Mouse (Mus musculus) MN1 (cell line): Measurements from ENCODE around the gene Grin1.

Experiments used
- DNase-seq: peaks from one replicate; pipeline ENCODE4 v3.0.0-alpha.2; 2016; ENCODE audit warnings: low spot score

Gene Grin1

GRCm38 (mm10) chr2:25318971-25319773, at the start of gene Grin1:
Grin1 (minus strand) TSS chr2:25319187.
- peak; percentile 79 for DNase-seq

DNA sequence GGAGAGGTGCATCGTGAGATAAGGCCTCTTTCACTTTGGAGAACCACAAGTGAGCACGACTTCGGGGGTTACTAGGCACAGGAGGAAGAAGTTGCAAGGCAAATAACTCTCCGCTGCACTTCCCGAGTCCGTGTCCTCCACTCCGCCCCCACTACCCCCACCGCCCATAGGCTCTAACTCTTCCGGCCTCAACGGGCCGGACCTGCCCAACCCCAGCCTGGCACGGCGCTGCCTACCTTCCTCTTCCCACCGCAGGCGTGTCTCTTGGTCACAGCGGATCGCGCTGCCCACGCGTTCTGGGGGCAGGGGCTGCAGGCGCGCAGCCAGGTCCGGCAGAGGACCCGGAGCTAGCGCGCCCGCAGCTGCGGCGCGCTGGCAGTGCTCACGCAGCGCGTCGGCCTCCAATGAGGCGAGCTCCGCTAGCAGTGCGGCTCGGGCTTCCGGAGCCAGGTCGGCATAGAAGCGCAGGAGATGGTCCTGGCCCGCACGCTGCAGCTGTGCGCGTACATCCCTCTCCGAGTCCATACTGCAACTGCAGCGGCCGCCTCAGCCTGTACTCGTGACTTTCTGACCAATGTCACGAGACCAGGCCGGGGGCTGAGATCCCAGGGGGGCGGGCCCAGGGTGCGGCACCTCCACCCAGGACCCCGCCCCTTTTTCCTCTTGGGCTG, 46.2 kb upstream of the Grin1 start, which contains the start of gene Uap1l1:
Uap1l1 (minus strand) TSS at position 592 of the 671 bp plus-strand sequence.
- DNase-seq: peak; percentile 82

GRCm38 (mm10) chr2:25364761-25365090, 45.7 kb upstream of the Grin1 start:
- no peak for DNase-seq

GRCm38 (mm10) chr2:25364313-25364712, 45.3 kb upstream of the Grin1 start:
- no peak for DNase-seq

GRCm38 (mm10) chr2:25363478-25364178, 44.6 kb upstream of the Grin1 start:
- peak; percentile 36 for DNase-seq

- no peak for DNase-seq
Measured at GRCm38 (mm10) chr2:25359848-25360247, 40.9 kb upstream of the Grin1 start.

DNA sequence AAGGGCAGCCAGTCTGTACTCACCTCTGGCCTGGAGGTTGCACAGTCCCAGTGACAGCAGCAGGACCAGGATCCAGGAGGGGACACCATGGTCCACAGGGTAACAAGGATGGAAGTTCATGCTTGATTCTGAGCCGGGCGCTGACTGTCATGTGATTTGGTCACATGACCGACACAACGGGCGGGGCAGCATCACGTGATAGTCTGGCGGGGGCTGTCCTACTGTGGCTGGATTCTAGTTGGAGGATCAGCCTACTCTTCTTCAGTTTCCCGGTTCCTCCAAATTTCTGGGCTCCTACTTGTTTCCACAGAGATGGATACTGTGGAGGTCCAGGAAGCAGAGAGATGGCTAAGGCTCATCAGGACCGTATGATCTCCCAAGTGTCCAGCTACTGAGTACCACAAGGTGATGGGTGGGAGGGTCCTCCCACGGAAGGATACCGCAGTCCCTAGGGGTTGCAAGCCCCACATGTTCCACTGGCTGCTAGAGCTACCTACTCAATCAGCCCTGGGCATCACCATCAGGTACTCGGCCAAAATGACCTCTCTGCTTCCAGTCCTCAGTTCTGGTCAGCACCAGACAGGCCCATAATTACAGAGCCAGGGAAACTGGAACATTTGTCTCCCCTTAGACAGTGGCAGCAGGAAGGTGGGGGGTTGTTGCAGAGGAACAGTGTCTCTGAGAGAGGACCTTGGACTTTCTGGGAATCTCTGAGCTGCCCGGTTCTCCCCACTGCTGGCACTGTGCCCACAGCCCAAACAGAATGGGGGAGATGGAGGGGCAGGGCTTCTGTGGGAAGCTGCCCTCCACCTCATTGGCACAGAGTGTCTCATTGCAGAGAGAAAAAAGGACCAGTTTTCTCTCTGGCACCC, 37.5 kb upstream of the Grin1 start, which contains the start of gene Dpp7:
Dpp7 (minus strand) TSS at position 152 of the 872 bp plus-strand sequence.
- peak; percentile 88 for DNase-seq

DNA sequence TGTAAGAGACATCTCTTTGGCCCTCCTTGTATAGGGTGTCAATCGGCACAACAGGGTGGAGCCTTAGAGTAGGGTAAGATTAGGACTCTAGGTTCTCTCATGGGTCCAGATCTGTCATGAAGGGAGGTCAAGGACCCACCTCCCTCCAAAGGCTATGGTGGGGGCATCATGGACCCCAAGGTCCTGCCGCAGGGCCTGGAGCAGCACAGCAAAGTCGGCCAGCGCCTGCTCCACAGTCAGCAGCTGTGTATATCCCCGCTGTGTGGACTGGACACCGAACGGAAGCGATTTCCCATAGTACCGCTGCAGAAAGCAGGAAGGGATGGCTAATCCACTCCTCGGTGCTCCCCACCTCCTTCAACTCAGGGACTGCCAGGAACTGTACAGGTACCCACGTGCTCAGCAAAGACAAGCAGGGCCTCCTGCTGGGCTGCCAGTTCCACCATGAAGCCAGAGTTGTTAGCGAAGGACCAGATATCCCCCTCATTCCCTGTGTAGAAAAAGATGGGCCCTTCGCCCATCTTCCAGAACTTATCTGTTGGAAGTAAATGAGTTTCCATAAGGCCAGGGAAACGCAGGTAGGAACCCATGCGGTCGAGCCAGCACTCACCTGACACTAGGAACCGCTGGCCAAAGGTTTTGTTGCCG, 36.6 kb upstream of the Grin1 start:
- no peak for DNase-seq

DNA sequence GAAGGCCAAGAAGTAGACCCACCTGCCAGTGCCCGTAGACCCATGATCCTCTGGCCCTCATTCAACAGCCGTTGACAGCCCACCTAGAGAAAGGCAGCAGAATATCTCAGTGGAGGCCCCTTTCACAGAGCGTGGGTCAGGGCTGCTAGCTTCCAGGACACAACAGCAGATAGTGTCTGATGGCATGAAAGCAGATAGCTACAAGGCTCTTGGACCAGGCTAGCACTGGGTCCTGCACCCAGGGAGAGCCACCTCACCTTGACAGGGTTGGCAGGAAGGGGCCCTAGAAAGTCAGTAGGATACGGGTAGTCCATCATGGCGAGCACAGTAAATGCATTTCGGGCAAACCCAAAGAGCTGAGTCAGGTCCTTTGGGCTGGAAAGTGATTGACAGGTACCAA, 35.2 kb upstream of the Grin1 start:
- no peak for DNase-seq

DNA sequence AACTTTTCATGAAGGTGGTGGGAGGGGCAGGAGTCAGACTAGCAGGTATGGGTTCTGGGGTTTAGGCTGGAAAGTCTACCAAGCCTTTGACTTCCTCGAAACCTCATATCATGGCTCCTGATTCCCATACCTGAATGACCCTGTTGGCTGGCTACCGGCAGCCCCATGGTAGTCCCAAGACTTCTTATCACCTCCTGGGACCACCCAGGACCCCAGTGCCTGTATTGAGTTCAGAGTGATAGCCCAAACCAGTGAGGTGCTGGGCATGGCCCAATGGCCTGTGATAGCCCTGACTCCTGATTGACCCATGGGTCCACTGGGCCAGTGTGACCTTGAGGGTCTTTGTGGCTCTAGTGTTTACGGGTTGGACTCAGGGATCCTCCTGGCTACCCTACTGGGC, 31.7 kb upstream of the Grin1 start:
- no peak for DNase-seq

GRCm38 (mm10) chr2:25349499-25349898, 30.5 kb upstream of the Grin1 start:
- DNase-seq: no peak

DNA sequence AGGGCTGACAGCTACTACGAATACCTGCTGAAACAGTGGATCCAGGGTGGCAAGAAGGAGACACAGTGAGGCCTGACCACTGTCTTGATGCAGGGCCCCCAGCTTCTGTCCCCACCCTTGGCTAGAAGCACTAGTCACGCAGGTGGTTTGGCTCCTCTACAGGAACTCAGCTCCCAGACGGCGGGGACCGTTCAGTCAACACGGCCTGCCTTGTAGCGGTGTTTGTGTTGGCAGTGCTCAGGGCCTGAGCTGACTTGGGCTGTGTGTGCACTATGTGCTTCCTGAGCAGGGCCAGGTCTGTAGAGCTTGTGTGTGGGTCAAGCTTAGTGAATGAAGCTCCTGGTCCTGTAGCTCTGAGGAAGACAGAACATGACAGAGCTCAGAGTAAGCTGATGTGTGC, 29.2 kb upstream of the Grin1 start:
- DNase-seq: no peak

- DNase-seq: no peak
Measured at GRCm38 (mm10) chr2:25338303-25338702, 19.3 kb upstream of the Grin1 start.

- no peak for DNase-seq
Measured at GRCm38 (mm10) chr2:25333569-25333968, 14.6 kb upstream of the Grin1 start.

DNA sequence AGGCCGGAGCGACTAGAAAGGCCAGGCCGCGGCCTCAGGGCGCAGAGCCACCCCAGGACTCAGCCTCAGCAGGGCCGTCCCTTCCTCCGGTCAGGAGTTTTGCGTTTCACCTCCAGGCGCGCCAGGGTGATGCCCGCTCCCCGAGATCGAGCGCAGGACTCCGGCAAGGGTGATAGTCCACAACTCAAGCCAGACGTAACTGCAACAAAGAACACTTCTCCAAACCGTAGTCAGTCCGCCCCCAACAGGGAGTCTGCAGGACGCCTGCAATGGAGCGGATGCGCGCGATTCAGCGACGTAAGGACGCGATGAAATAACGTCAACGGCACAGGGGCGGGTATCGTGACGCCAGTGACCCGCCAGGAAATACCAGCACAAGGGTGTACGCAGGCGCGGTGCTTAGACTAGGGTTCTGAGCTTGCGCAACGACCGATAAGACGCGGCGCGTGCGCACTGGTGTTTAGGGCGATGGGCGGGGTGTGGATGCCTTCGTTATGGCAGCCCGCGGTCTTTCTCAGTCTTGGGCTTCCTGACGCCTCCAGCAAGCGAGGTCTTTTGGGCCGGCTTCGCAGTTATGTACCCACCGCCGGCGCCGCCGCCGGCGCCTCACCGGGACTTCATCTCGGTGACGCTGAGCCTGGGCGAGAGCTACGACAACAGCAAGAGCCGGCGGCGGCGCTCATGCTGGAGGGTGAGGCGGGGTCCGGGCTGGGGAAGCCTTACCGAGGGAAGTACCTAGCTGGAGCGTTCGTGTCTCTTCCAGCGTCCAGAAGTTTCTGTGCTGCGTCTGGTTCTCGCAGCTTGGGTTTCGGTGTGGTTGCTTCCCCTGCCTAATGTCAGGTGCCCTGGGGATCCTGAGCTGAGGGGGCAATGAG, 13.5 kb upstream of the Grin1 start, which contains the start of gene Man1b1:
Man1b1 (plus strand) TSS at position 53 of the 875 bp plus-strand sequence.
- peak; percentile 99 for DNase-seq

DNA sequence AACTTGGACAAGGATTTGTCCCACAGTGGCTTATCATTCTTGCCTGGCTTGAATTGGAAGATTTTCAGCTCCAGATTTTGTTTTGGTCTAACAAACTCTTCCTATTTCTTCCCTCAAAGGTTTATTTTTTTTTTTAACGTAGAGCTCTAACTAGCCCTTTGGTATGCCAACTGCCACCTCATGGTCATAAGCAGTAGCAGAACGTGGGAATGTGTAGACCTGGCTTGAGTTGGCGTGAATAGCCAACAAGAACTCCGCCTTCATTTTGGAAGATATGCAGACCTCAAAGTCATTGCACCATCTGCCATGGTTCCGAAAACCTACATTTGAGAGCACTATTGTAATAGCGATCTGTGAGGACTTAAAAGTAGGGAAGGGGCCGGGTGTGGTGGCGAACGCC, 12.5 kb upstream of the Grin1 start:
- DNase-seq: peak; percentile 51

- peak; percentile 17 for DNase-seq
Measured at GRCm38 (mm10) chr2:25328440-25328839, 9.5 kb upstream of the Grin1 start.

- no peak for DNase-seq
Measured at GRCm38 (mm10) chr2:25326036-25326435, 7.0 kb upstream of the Grin1 start.

- no peak for DNase-seq
Measured at GRCm38 (mm10) chr2:25320084-25320483, 1.1 kb upstream of the Grin1 start.
